Mouse (Mus musculus) brain, adult 2 months (tissue): ENCODE results near the gene Fam126a.

Experiments used
- DNase-seq: peaks from one replicate; pipeline ENCODE4 v3.0.0; 2011; ENCODE audit warnings: low read depth, low spot score

Fam126a gene

GRCm38 (mm10) chr5:24040601-24041000, 10.1 kb upstream of the Fam126a start:
- no peak for DNase-seq

- DNase-seq = no peak
These were observed 8.9 kb upstream of the Fam126a start for GRCm38 (mm10) chr5:24039423-24039822.

GRCm38 (mm10) chr5:24038819-24039218, 8.3 kb upstream of the Fam126a start:
- no peak for DNase-seq

GRCm38 (mm10) chr5:24038190-24038589, 7.7 kb upstream of the Fam126a start:
- no peak for DNase-seq

- DNase-seq = no peak
These were observed 6.2 kb upstream of the Fam126a start for GRCm38 (mm10) chr5:24036731-24037130.

- DNase-seq = no peak
These were observed 4.5 kb upstream of the Fam126a start for GRCm38 (mm10) chr5:24034970-24035369.

GRCm38 (mm10) chr5:24034091-24034490, 3.6 kb upstream of the Fam126a start:
- DNase-seq = no peak

GRCm38 (mm10) chr5:24029946-24030578, 428 bp downstream of the Fam126a start:
- no peak for DNase-seq

- peak; percentile 78 for DNase-seq
These were observed 1.1 kb downstream of the Fam126a start for GRCm38 (mm10) chr5:24029331-24029771.

- DNase-seq = no peak
These were observed 5.5 kb downstream of the Fam126a start for GRCm38 (mm10) chr5:24024957-24025356.

- DNase-seq = no peak
These were observed 7.3 kb downstream of the Fam126a start for GRCm38 (mm10) chr5:24023226-24023625.

- peak; percentile 34 for DNase-seq
These were observed 8.8 kb downstream of the Fam126a start for GRCm38 (mm10) chr5:24021683-24022082.

GRCm38 (mm10) chr5:24020380-24020779, 10.1 kb downstream of the Fam126a start:
- DNase-seq = no peak

- DNase-seq = no peak
These were observed 10.9 kb downstream of the Fam126a start for GRCm38 (mm10) chr5:24019341-24020185.

GRCm38 (mm10) chr5:24018621-24019261, 11.7 kb downstream of the Fam126a start:
- DNase-seq = peak; percentile 56

GRCm38 (mm10) chr5:24016912-24017311, 13.6 kb downstream of the Fam126a start:
- DNase-seq = no peak

- no peak for DNase-seq
These were observed 17.0 kb downstream of the Fam126a start for GRCm38 (mm10) chr5:24013338-24014003.

GRCm38 (mm10) chr5:23999083-23999671, 31.3 kb downstream of the Fam126a start:
- no peak for DNase-seq

GRCm38 (mm10) chr5:23995951-23996350, 34.5 kb downstream of the Fam126a start:
- no peak for DNase-seq

- DNase-seq = no peak
These were observed 35.6 kb downstream of the Fam126a start for GRCm38 (mm10) chr5:23994929-23995328.

- no peak for DNase-seq
These were observed 36.3 kb downstream of the Fam126a start for GRCm38 (mm10) chr5:23994231-23994630.

GRCm38 (mm10) chr5:23993553-23993894, 37.0 kb downstream of the Fam126a start:
- no peak for DNase-seq
